Mouse (Mus musculus) ovary, adult 10 weeks (tissue): Measurements from ENCODE around the gene Dgke. TPM values are rescaled to one million over a fixed set of nuclear protein-coding genes. Genes with fewer than 3 reads are reported as not detected.

Experiments
- polyA plus RNA-seq: library from polyadenylated mRNA; stranded (reverse); fragments of 350-450 nt; fragmentation: Illumina TruSeq; extraction: RNeasy Lipid Tissue Mini Kit (QIAGEN cat#74804); gene quantifications from one replicate; pipeline ENCODE4 v1.2.3, GENCODE M21; 2014

Dgke gene
- 14.5 TPM for polyA plus RNA-seq

GRCm38 (mm10) chr11:89066750-89067149 is at the start of gene Dgke:
Gene Dgke, minus strand, starts transcription at chr11:89066850.

DNA sequence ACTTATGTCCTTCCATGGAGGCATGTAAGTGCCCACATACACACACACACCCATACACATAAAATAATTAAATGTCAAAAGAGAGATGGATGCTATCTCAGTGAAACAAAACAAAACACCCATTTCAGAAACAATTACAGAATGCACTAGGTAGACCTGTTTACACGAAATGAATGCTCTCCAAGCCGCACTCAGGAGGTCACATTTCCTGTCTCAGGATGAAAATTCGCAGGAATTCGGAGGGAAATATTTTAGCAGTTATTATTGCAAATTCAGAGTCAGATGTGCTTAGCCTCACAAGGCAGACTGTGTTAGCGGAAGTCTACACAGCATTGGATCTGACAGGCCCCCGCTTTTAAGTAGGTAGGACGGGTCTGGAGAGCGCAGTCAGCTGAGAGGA is 6.9 kb upstream of the Dgke start, which contains the start of gene Gm525:
Gene Gm525 (plus strand): TSS at position 301 of the 400 bp plus-strand sequence.

GRCm38 (mm10) chr11:88998974-88999722 is 67.5 kb downstream of the Dgke start, which contains the start of gene Trim25:
Gene Trim25, plus strand, starts transcription at chr11:88999376.

Other genes with a start within 250 kb of the Dgke start
- gene Akap1, start 202.3 kb downstream of the Dgke start, polyA plus RNA-seq, result 23.0 TPM
- gene Scpep1, start 111.4 kb downstream of the Dgke start, polyA plus RNA-seq, result 140 TPM
- 112 TPM for gene Elobl, start 99.9 kb downstream of the Dgke start, polyA plus RNA-seq
- 9.8 TPM for gene Coil, start 96.6 kb downstream of the Dgke start, polyA plus RNA-seq
- 36.9 TPM for gene Trim25, start 67.5 kb downstream of the Dgke start, polyA plus RNA-seq
- not detected for gene Gm525, start 7.0 kb upstream of the Dgke start, polyA plus RNA-seq
- gene Nog, start 235.5 kb upstream of the Dgke start, polyA plus RNA-seq, result 5.4 TPM